In genomic region chr5:49370543-49371076, GRCm38 (mm10) we compare ENCODE assay signal across 8 mouse cellular contexts.
A peak's percentile ranks its signal among the peaks of the same experiment; 100 is the strongest.
DNase-seq lines count a peak whose midpoint lies in the region; ATAC-seq and TF ChIP-seq lines count a peak whose summit lies in the region.

No protein-coding gene starts in this region.

- DNase-seq in heart, postnatal 0 days (ENCODE audit: low spot score), result no peak
- DNase-seq in heart, adult 9 months (ENCODE audit: low spot score in 2 of 2), result no peak
- DNase-seq in ovary, postnatal 14 days (ENCODE audit: low spot score), result peak; percentile 3
- DNase-seq in ovary, postnatal 10 days (ENCODE audit: low spot score), result no peak
- DNase-seq in telencephalon, adult 2 months (ENCODE audit: low read depth, low spot score), result peak; percentile 60
- DNase-seq in thymus, postnatal 25 days, result no peak
- no peak for DNase-seq in right cerebral cortex, postnatal 25 days

- TF ChIP-seq CTCF in heart, postnatal 0 days (IDR thresholded peaks at IDR 0.05; ENCODE audit: low read depth), result peak; percentile 55

- H3K4me2 ChIP-seq in heart, postnatal 0 days (ENCODE audit: low read depth, low read length), result no peak overlapping the region
- no peak overlapping the region for H3K4me2 ChIP-seq in forebrain, embryonic 13.5 days

- no peak for ATAC-seq in heart, postnatal 0 days (ENCODE audit: insufficient read depth, low read depth)
- peak; percentile 52 for ATAC-seq in forebrain, embryonic 13.5 days

- no peak for TF ChIP-seq EP300 in heart, postnatal 0 days (IDR thresholded peaks at IDR 0.05; ENCODE audit: low read depth)

- H3K4me3 ChIP-seq in heart, postnatal 0 days (ENCODE audit: low read depth, low read length), result no peak overlapping the region
- no peak overlapping the region for H3K4me3 ChIP-seq in forebrain, embryonic 13.5 days

- H3K9ac ChIP-seq in heart, postnatal 0 days (replicated peaks; ENCODE audit: low read depth, low read length), result no peak overlapping the region
- no peak overlapping the region for H3K9ac ChIP-seq in forebrain, embryonic 13.5 days

- H3K4me1 ChIP-seq in heart, postnatal 0 days (ENCODE audit: control insufficient read depth, insufficient read depth), result no peaks in the 10 kb centered on the region
- no peaks in the 10 kb centered on the region for H3K4me1 ChIP-seq in forebrain, embryonic 13.5 days

- no peaks in the 10 kb centered on the region for H3K27me3 ChIP-seq in heart, postnatal 0 days (ENCODE audit: control insufficient read depth, insufficient read depth, low read length)
- H3K27me3 ChIP-seq in forebrain, embryonic 13.5 days, result no peaks in the 10 kb centered on the region

- H3K36me3 ChIP-seq in heart, postnatal 0 days (replicated peaks; ENCODE audit: control insufficient read depth, insufficient read depth, low read length), result no peaks in the 10 kb centered on the region
- H3K36me3 ChIP-seq in forebrain, embryonic 13.5 days (ENCODE audit: poor library complexity, severe bottlenecking), result no peaks in the 10 kb centered on the region

- WGBS in heart, postnatal 0 days, result 45% methylated on average over 3 of the region's 3 CpGs
- WGBS in forebrain, embryonic 13.5 days, result 50% methylated on average over 3 of the region's 3 CpGs

- no peak overlapping the region for H3K27ac ChIP-seq in heart, postnatal 0 days (ENCODE audit: low read depth)
- no peak overlapping the region for H3K27ac ChIP-seq in forebrain, embryonic 13.5 days

- no peaks in the 10 kb centered on the region for H3K9me3 ChIP-seq in heart, postnatal 0 days (replicated peaks; ENCODE audit: control insufficient read depth, low read length)
- H3K9me3 ChIP-seq in forebrain, embryonic 13.5 days (replicated peaks), result no peaks in the 10 kb centered on the region

Comparison
In these comparisons a context has a peak if more than half of its experiments do, and no peak if none do; other contexts are left out.
1. DNase-seq: peak in ovary, postnatal 14 days (single experiment) and telencephalon, adult 2 months (single experiment); none in heart, postnatal 0 days (single experiment), heart, adult 9 months (0 of 2), ovary, postnatal 10 days (single experiment), thymus, postnatal 25 days (single experiment) and right cerebral cortex, postnatal 25 days (single experiment).